Mouse (Mus musculus) limb, embryonic 13.5 days (tissue): ENCODE data around the gene Pcyt1a. TPM values are rescaled to one million over a fixed set of nuclear protein-coding genes. Genes with fewer than 3 reads are reported as not detected.
A peak's percentile ranks its signal among the peaks of the same experiment; 100 is the strongest.
"Not testable (repeated sequence)": the region's sequence is repeated elsewhere in the genome, so short reads cannot be mapped to it uniquely, and the experiment has no call there.

Experiments
- ATAC-seq: fragments of 200-750 bp; cut with Nextera tagmentation; 2 replicates; pipeline ENCODE4 v1.8.0; 2017; ENCODE audit warnings: low read depth, moderate number of reproducible peaks, moderate TSS enrichment; ENCODE audit not compliant: low FRiP score
- H3K27ac ChIP-seq: fragments of 300-500 bp; sonication (generic); 2 replicates; pipeline ENCODE4 v1.5.1; 2015; ENCODE audit warnings: inconsistent platforms, mild to moderate bottlenecking, moderate library complexity
- H3K27me3 ChIP-seq: fragments of 300-500 bp; sonication (generic); 2 replicates; pipeline ENCODE4 v1.6.1; 2015; ENCODE audit warnings: mild to moderate bottlenecking, inconsistent platforms
- H3K36me3 ChIP-seq: fragments of 300-500 bp; sonication (generic); 2 replicates; pipeline ENCODE4 v1.6.1; 2015; ENCODE audit warnings: inconsistent platforms, mild to moderate bottlenecking, moderate library complexity
- H3K4me1 ChIP-seq: fragments of 300-500 bp; sonication (generic); 2 replicates; pipeline ENCODE4 v1.6.1; 2015; ENCODE audit warnings: inconsistent platforms
- H3K4me2 ChIP-seq: fragments of 300-500 bp; sonication (generic); replicated peaks from 2 replicates; pipeline ENCODE4 v1.6.1; 2015; ENCODE audit warnings: inconsistent platforms, mild to moderate bottlenecking, moderate library complexity
- H3K4me3 ChIP-seq: fragments of 300-500 bp; sonication (generic); 2 replicates; pipeline ENCODE4 v1.5.1; 2015; ENCODE audit warnings: moderate library complexity, mild to moderate bottlenecking, inconsistent platforms
- H3K9ac ChIP-seq: fragments of 300-500 bp; sonication (generic); 2 replicates; pipeline ENCODE4 v1.6.1; 2015; ENCODE audit warnings: mild to moderate bottlenecking, inconsistent platforms
- H3K9me3 ChIP-seq: fragments of 300-500 bp; sonication (generic); 2 replicates; pipeline ENCODE4 v1.6.1; 2016; ENCODE audit warnings: inconsistent platforms
- WGBS: fragments of 180-500 bp; shearing (Covaris S2); methylation state at CpG from one replicate; pipeline ENCODE4 v1.1.7; 2015; 5-methylcytosine and 5-hydroxymethylcytosine counted together
- polyA plus RNA-seq: library from polyadenylated mRNA; unstranded; fragments of >200 nt; fragmentation: Nextera tagmentation; extraction: Ambion mirVana; gene quantifications from 2 replicates; pipeline ENCODE4 v1.2.1, GENCODE M21; 2015

The Pcyt1a gene
- polyA plus RNA-seq, 1 experiment from 2014 or later: 43.3 TPM

DNA sequence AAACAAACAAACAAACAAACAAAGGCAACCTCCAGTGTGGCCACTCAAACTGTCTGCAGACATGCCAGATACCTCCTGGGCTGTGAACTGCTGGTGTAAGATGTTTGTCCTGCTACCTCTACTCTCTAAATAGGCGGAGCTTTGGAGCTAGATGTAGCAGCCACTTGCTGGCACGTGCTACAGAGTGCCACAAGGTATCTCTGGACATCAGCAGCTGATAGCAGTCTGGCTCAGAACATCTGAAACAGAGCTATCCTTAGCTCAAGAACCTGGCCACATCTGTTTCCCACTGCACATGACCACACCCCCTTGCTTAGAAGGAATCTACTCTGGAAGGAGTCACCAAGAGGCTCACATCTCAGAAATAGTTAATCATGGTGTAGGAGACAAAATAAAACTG, 54.5 kb downstream of the Pcyt1a start:
- 77% methylated on average over 2 of the region's 2 CpGs for WGBS
- Histone ChIP-seq H3K36me3 (no peaks in the 10 kb centered on the region), H3K4me3 (no peak overlapping the region), H3K27ac (no peak overlapping the region), H3K27me3 (no peaks in the 10 kb centered on the region), H3K9ac (no peak overlapping the region), H3K4me2 (no peak overlapping the region), H3K4me1 (0 out of 2 replicates have a peak, but pooled peaks cover 6% of the 10 kb centered on the region), H3K9me3 (no peaks in the 10 kb centered on the region)
- ATAC-seq: no peak

DNA sequence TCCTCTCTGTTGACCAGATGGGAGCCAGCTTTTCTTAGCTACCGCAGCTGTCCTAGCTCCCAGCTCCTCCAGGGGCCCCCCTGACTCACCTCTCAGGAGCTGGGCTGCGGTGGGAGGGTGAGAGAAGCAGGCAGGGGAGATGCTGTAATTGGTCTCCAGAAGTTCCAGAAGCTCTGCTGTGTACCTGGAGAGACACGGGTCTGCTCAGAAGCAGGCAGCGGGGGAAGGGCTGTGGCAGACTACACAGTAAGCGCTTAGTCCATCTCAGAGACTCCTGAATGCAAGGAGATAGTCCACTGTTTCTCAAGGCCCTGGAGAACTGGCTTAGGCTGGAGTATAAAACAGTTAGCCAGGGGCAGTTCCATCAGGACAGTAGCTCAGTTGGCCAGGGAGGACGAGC, 55.3 kb downstream of the Pcyt1a start:
- Histone ChIP-seq H3K9me3 (no peaks in the 10 kb centered on the region), H3K36me3 (no peaks in the 10 kb centered on the region), H3K4me2 (no peak overlapping the region), H3K4me1 (0 out of 2 replicates have a peak, but pooled peaks cover 6% of the 10 kb centered on the region), H3K4me3 (no peak overlapping the region), H3K27ac (no peak overlapping the region), H3K9ac (no peak overlapping the region), H3K27me3 (no peaks in the 10 kb centered on the region)
- 62% methylated on average over 6 of the region's 6 CpGs for WGBS
- no peak for ATAC-seq

- H3K4me2 ChIP-seq: no peak within 1 kb of the TSS
- H3K36me3 ChIP-seq: no peaks in the 10 kb centered on the region
- no peak within 1 kb of the TSS for H3K27ac ChIP-seq
- H3K4me3 ChIP-seq: no peak within 1 kb of the TSS
- H3K4me1 ChIP-seq: 0 out of 2 replicates have a peak, but pooled peaks cover 6% of the 10 kb centered on the region
- H3K9me3 ChIP-seq: no peaks in the 10 kb centered on the region
- 48% methylated on average over 15 of the region's 15 CpGs for WGBS
- no peaks in the 10 kb centered on the region for H3K27me3 ChIP-seq
- H3K9ac ChIP-seq: no peak within 1 kb of the TSS
- no peak for ATAC-seq
These were observed 56.8 kb downstream of the Pcyt1a start, which contains the start of gene Slc51a for GRCm38 (mm10) chr16:32487234-32488111. TSS of gene Slc51a (minus strand) at chr16:32487879.

DNA sequence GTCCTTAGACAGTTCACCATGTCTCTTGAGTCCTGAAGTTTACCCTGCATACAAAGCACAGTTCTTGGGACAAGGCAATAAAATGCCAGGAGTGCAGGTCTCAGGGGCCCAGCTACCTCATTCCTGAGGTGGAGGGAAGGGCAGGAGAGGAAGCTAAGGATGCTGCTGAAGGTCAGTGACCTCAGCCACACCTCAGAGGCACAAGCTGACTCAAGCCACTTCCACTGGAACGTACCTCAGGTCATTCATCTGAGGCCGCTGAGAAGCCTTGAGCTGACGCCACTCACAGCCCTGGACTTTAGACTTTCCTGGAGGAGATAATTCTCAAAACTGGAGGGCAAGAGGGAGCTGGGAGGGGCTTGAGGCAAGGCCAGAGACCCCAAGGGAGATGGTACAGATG, 58.2 kb downstream of the Pcyt1a start:
- Histone ChIP-seq H3K4me3 (no peak overlapping the region), H3K4me2 (no peak overlapping the region), H3K27ac (no peak overlapping the region), H3K9me3 (no peaks in the 10 kb centered on the region), H3K27me3 (no peaks in the 10 kb centered on the region), H3K4me1 (0 out of 2 replicates have a peak, but pooled peaks cover 6% of the 10 kb centered on the region), H3K9ac (no peak overlapping the region), H3K36me3 (no peaks in the 10 kb centered on the region)
- WGBS: 92% methylated on average over 3 of the region's 3 CpGs
- no peak for ATAC-seq

DNA sequence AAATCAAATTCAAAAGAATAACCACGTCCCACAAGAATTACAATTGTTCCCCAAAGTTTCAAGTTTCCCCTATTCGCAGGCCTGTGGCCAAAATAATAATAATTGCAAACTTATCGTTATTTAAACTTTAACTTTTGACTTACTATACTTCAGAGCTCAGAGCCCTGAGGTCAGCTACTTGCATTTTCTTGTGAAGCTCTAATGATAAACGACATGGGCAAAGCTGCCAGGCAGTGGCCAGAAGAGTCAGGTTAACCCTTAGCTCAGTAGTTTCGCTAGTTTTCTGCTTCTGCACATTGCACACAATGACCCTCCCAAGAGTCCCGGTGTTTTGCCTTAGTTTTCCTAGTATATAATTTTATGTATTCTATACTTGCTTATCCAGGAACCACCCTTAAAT, 63.6 kb downstream of the Pcyt1a start:
- H3K4me3 ChIP-seq, ATAC-seq, H3K9ac ChIP-seq, H3K4me2 ChIP-seq, H3K27ac ChIP-seq, H3K9me3 ChIP-seq, H3K36me3 ChIP-seq, H3K27me3 ChIP-seq: not testable (repeated sequence)
- WGBS: 64% methylated on average over 6 of the region's 6 CpGs
- peaks cover 17% of the 10 kb centered on the region for H3K4me1 ChIP-seq

DNA sequence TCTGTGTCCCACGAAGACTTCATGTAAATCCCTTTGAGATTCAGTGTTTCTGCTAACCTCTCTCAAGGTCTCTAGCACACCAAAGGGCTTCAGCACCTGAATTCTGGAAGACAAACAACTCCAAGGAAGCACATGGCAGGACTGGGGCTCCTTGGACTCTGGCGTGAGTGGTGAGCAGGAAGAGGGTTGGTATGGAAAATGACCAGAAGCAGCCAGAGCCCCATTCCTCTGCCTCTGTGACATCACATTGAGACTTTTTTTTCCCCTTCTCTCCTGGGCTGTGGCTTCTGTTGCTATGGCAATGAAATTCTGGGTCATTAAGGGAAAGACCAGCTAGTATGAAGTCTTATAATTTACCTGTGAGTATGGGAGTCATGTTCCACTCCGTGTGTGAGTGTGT, 65.2 kb downstream of the Pcyt1a start, which contains the start of gene Zdhhc19:
Gene Zdhhc19 (plus strand): TSS at position 301 of the 400 bp plus-strand sequence.
- H3K4me2 ChIP-seq: no peak within 1 kb of the TSS
- no peaks in the 10 kb centered on the region for H3K36me3 ChIP-seq
- WGBS: 55% methylated on average over 3 of the region's 3 CpGs
- no peak for ATAC-seq
- no peaks in the 10 kb centered on the region for H3K27me3 ChIP-seq
- H3K4me3 ChIP-seq: no peak within 1 kb of the TSS
- H3K9me3 ChIP-seq: no peaks in the 10 kb centered on the region
- peaks cover 28% of the 10 kb centered on the region for H3K4me1 ChIP-seq
- H3K9ac ChIP-seq: no peak within 1 kb of the TSS
- H3K27ac ChIP-seq: no peak within 1 kb of the TSS

GRCm38 (mm10) chr16:32498996-32499395, 68.3 kb downstream of the Pcyt1a start:
- no peaks in the 10 kb centered on the region for H3K9me3 ChIP-seq
- ATAC-seq: no peak
- no peaks in the 10 kb centered on the region for H3K36me3 ChIP-seq
- H3K4me2 ChIP-seq: peak overlapping the region; percentile 61
- no peak overlapping the region for H3K4me3 ChIP-seq
- 67% methylated on average over 13 of the region's 13 CpGs for WGBS
- H3K4me1 ChIP-seq: peaks cover 35% of the 10 kb centered on the region
- H3K27me3 ChIP-seq: no peaks in the 10 kb centered on the region
- no peak overlapping the region for H3K27ac ChIP-seq
- no peak overlapping the region for H3K9ac ChIP-seq

DNA sequence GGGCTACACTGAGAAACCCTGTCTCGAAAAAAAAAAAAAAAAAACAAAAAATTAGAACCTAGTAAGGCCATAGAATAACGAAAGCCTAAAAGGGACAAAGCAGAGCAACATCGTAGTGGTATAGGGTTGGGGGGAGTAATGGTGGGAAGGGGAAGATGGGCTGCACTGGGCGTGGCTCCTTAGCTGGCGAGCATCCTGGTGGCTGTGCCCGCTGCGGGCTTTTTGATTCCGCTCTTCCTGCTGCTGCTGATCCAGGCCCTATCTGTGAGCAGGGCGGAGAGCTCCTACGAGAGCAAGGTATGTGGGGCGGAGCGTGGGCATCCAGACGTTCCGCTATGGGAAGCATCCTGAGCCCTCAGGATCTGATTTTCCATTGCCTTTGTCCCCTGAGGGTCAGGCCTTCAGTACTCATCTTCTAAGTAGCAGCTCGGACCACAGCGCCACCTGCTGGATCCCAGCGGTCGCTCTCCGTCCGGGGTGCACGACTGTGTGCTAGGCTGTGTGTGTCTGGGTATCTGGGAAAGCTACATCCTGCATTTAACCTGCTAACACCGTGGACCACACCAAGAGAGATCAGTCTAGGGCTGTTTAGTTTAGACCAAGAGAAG, 68.8 kb downstream of the Pcyt1a start:
- peaks cover 35% of the 10 kb centered on the region for H3K4me1 ChIP-seq
- 16% methylated on average over 22 of the region's 22 CpGs for WGBS
- peak; percentile 80 for ATAC-seq
- no peaks in the 10 kb centered on the region for H3K36me3 ChIP-seq
- H3K4me2 ChIP-seq: peak overlapping the region; percentile 61
- H3K9ac ChIP-seq: peak overlapping the region; percentile 21; the same call in 1 of the 2 replicates
- no peaks in the 10 kb centered on the region for H3K9me3 ChIP-seq
- H3K4me3 ChIP-seq: peak overlapping the region; percentile 34
- no peaks in the 10 kb centered on the region for H3K27me3 ChIP-seq
- H3K27ac ChIP-seq: no peak overlapping the region; the same call in 1 of the 2 replicates

- Histone ChIP-seq H3K27ac (no peak overlapping the region), H3K36me3 (no peaks in the 10 kb centered on the region), H3K9ac (no peak overlapping the region), H3K4me2 (no peak overlapping the region), H3K4me1 (peaks cover 28% of the 10 kb centered on the region), H3K27me3 (no peaks in the 10 kb centered on the region), H3K9me3 (no peaks in the 10 kb centered on the region), H3K4me3 (no peak overlapping the region)
- no peak for ATAC-seq
- WGBS: 43% methylated on average over 7 of the region's 7 CpGs
These were observed 70.7 kb downstream of the Pcyt1a start for GRCm38 (mm10) chr16:32501459-32501858.

DNA sequence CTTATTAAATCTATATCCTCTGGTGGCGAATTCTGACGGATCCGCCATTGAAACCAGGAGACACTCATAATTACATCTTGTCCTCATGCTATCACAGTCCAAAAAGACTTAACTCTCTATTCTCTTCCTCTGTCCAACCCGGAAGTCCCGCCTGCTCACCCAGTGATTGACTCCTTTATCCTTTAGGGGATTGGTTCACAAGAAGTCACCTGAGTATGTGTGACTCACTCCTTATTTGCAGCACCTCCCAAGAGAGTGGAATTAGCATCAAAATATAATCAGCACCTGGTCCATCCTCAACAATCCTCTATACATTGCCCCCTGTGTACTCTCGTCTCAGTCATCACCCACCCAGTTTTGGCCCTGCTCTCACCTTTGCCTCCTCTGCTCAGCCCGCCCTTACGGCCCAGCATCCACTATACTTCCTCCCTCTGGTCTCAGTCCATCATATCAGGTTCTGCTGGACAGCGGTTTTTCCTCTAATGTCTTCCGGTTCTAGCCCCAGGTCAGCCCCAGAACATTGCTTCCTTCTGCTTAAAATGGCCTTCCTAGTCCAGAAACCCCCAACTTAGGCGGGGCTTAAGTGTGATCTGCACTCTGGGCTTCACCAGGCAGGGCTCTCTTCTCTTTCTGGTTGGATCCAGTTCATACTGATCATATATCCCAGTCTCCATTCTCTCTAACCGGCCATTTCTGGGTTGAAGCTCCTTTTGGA, 72.1 kb downstream of the Pcyt1a start:
- H3K27me3 ChIP-seq: no peaks in the 10 kb centered on the region
- WGBS: 83% methylated on average over 12 of the region's 12 CpGs
- H3K4me2 ChIP-seq: no peak overlapping the region
- peaks cover 19% of the 10 kb centered on the region for H3K4me1 ChIP-seq
- H3K9me3 ChIP-seq: no peaks in the 10 kb centered on the region
- H3K27ac ChIP-seq: no peak overlapping the region
- H3K4me3 ChIP-seq: no peak overlapping the region
- ATAC-seq: no peak
- H3K36me3 ChIP-seq: no peaks in the 10 kb centered on the region
- no peak overlapping the region for H3K9ac ChIP-seq

DNA sequence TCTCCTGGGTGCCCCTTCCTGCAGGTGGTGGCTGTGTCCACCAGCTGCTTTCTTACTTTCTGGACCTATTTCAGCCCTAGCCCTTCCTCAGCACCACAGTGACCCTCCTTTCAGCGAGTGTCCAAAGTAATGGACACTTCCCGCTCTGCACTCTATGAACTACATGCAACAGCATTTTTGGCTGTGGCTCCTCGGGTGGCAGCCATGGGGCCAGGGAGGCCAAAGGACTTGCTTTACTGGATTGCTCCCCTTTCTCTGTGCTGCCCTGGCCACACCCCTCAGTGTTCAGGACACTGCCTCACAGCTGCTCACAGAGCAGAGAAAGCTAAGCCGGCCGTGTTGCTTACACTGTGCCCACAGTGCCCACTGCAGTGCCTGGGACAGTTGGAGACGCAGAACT, 72.9 kb downstream of the Pcyt1a start:
- no peak for ATAC-seq
- Histone ChIP-seq H3K27ac (no peak overlapping the region), H3K9me3 (no peaks in the 10 kb centered on the region), H3K36me3 (no peaks in the 10 kb centered on the region), H3K4me2 (no peak overlapping the region), H3K4me1 (peaks cover 19% of the 10 kb centered on the region), H3K4me3 (no peak overlapping the region), H3K27me3 (no peaks in the 10 kb centered on the region), H3K9ac (no peak overlapping the region)
- WGBS: 64% methylated on average over 6 of the region's 6 CpGs

DNA sequence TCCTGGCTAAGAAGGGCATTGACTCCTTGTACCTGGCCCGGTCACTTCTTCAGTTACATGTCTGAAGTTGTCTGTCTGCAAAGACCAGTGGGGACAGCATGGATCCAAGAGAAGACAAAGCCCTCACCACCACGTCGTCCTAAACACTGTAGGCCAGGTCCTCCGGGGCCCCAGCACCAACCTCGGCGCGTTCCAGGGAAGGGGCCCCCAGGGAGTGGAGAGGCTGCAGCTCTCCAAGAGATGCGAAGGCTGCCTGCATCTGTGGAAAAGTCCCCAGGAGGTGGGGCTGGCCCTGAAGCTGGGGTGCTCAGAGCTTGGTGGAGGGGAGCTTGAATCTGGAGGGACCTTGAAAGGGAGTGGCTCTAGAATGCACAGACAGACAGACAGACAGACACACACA, 75.6 kb downstream of the Pcyt1a start:
- Histone ChIP-seq H3K9me3 (no peaks in the 10 kb centered on the region), H3K4me2 (no peak overlapping the region), H3K27ac (no peak overlapping the region), H3K27me3 (no peaks in the 10 kb centered on the region), H3K4me1 (peaks cover 28% of the 10 kb centered on the region), H3K9ac (no peak overlapping the region), H3K4me3 (no peak overlapping the region), H3K36me3 (no peaks in the 10 kb centered on the region)
- ATAC-seq: no peak
- WGBS: 86% methylated on average over 8 of the region's 8 CpGs
